Mouse (Mus musculus): Measurements from ENCODE around the gene Serhl. TPM values are rescaled to one million over a fixed set of nuclear protein-coding genes. Genes with fewer than 3 reads are reported as not detected.
"Not testable (repeated sequence)": the region's sequence is repeated elsewhere in the genome, so short reads cannot be mapped to it uniquely, and the experiment has no call there.

Serhl gene
- polyA plus RNA-seq, 1 experiment from 2014 or later: 58.9 TPM

GRCm38 (mm10) chr15:83121709-83122565 lies 32.6 kb downstream of the Serhl start:
- no peaks in the 10 kb centered on the region for H3K9me3 ChIP-seq (ENCODE audit: control insufficient read depth, low read depth, low read length)
- no peaks in the 10 kb centered on the region for H3K27me3 ChIP-seq (ENCODE audit: control insufficient read depth, insufficient read depth, low read length)
- peak overlapping the region; percentile 83 for H3K4me3 ChIP-seq (ENCODE audit: low read depth, low read length)
- peak overlapping the region; percentile 88 for H3K4me2 ChIP-seq (replicated peaks; ENCODE audit: low read depth, low read length)
- peaks cover 37% of the 10 kb centered on the region for H3K36me3 ChIP-seq (ENCODE audit: control insufficient read depth, insufficient read depth, low read length)
- 3% methylated on average over 42 of the region's 43 CpGs for WGBS
- peaks cover 7% of the 10 kb centered on the region; the same call in 1 of the 2 replicates for H3K4me1 ChIP-seq (ENCODE audit: control insufficient read depth, insufficient read depth, low read length)
- ATAC-seq (ENCODE audit: insufficient number of reproducible peaks, insufficient read depth, low FRiP score, low read depth): peak; percentile 39; the same call in 1 of the 2 replicates
- peak overlapping the region; percentile 59 for H3K27ac ChIP-seq (ENCODE audit: low read length)
- peak overlapping the region; percentile 65 for H3K9ac ChIP-seq (replicated peaks; ENCODE audit: low read depth, low read length)

- Histone ChIP-seq H3K27ac (ENCODE audit: low read length) (peak within 1 kb of the TSS; percentile 59), H3K36me3 (ENCODE audit: control insufficient read depth, insufficient read depth, low read length) (peaks cover 38% of the 10 kb centered on the region), H3K9ac (replicated peaks; ENCODE audit: low read depth, low read length) (peak within 1 kb of the TSS; percentile 65), H3K27me3 (ENCODE audit: control insufficient read depth, insufficient read depth, low read length) (no peaks in the 10 kb centered on the region), H3K4me2 (replicated peaks; ENCODE audit: low read depth, low read length) (peak within 1 kb of the TSS; percentile 88), H3K9me3 (ENCODE audit: control insufficient read depth, low read depth, low read length) (no peaks in the 10 kb centered on the region), H3K4me3 (ENCODE audit: low read depth, low read length) (peak within 1 kb of the TSS; percentile 83), H3K4me1 (ENCODE audit: control insufficient read depth, insufficient read depth, low read length) (peaks cover 7% of the 10 kb centered on the region; the same call in 1 of the 2 replicates)
- ATAC-seq (ENCODE audit: insufficient number of reproducible peaks, insufficient read depth, low FRiP score, low read depth): peak; percentile 91
- 8% methylated on average over 32 of the region's 32 CpGs for WGBS
These were observed 33.4 kb downstream of the Serhl start, which contains the start of gene Rrp7a for GRCm38 (mm10) chr15:83122566-83123145. TSS of gene Rrp7a (minus strand) at chr15:83122801.

GRCm38 (mm10) chr15:83124625-83125024 lies 35.3 kb downstream of the Serhl start:
- no peak overlapping the region for H3K4me2 ChIP-seq (replicated peaks; ENCODE audit: low read depth, low read length)
- ATAC-seq (ENCODE audit: insufficient number of reproducible peaks, insufficient read depth, low FRiP score, low read depth): no peak
- H3K9ac ChIP-seq (replicated peaks; ENCODE audit: low read depth, low read length): no peak overlapping the region
- H3K27me3 ChIP-seq (ENCODE audit: control insufficient read depth, insufficient read depth, low read length): no peaks in the 10 kb centered on the region
- no peak overlapping the region for H3K4me3 ChIP-seq (ENCODE audit: low read depth, low read length)
- no peak overlapping the region for H3K27ac ChIP-seq (ENCODE audit: low read length)
- no peaks in the 10 kb centered on the region for H3K9me3 ChIP-seq (ENCODE audit: control insufficient read depth, low read depth, low read length)
- peaks cover 42% of the 10 kb centered on the region for H3K36me3 ChIP-seq (ENCODE audit: control insufficient read depth, insufficient read depth, low read length)
- 60% methylated on average over 5 of the region's 5 CpGs for WGBS
- peaks cover 7% of the 10 kb centered on the region; the same call in 1 of the 2 replicates for H3K4me1 ChIP-seq (ENCODE audit: control insufficient read depth, insufficient read depth, low read length)

- H3K36me3 ChIP-seq (ENCODE audit: control insufficient read depth, insufficient read depth, low read length): peaks cover 56% of the 10 kb centered on the region
- no peak for ATAC-seq (ENCODE audit: insufficient number of reproducible peaks, insufficient read depth, low FRiP score, low read depth)
These were observed 37.3 kb downstream of the Serhl start for GRCm38 (mm10) chr15:83126582-83126981.

GRCm38 (mm10) chr15:83127037-83127436 lies 37.7 kb downstream of the Serhl start:
- H3K9me3 ChIP-seq (ENCODE audit: control insufficient read depth, low read depth, low read length); ATAC-seq (ENCODE audit: insufficient number of reproducible peaks, insufficient read depth, low FRiP score, low read depth); H3K4me1 ChIP-seq (ENCODE audit: control insufficient read depth, insufficient read depth, low read length); H3K9ac ChIP-seq (replicated peaks; ENCODE audit: low read depth, low read length); H3K4me3 ChIP-seq (ENCODE audit: low read depth, low read length); H3K27ac ChIP-seq (ENCODE audit: low read length); H3K4me2 ChIP-seq (replicated peaks; ENCODE audit: low read depth, low read length); H3K27me3 ChIP-seq (ENCODE audit: control insufficient read depth, insufficient read depth, low read length): not testable (repeated sequence)
- 72% methylated on average over 3 of the region's 3 CpGs for WGBS
- peaks cover 61% of the 10 kb centered on the region for H3K36me3 ChIP-seq (ENCODE audit: control insufficient read depth, insufficient read depth, low read length)

More at GRCm38 (mm10) chr15:83126582-83126981, 37.3 kb downstream of the Serhl start:
- no peaks in the 10 kb centered on the region for H3K9me3 ChIP-seq (ENCODE audit: control insufficient read depth, low read depth, low read length)
- no peak overlapping the region for H3K27ac ChIP-seq (ENCODE audit: low read length)
- WGBS: 92% methylated on average over 9 of the region's 9 CpGs
- H3K4me3 ChIP-seq (ENCODE audit: low read depth, low read length): no peak overlapping the region
- peaks cover 3% of the 10 kb centered on the region; the same call in 1 of the 2 replicates for H3K4me1 ChIP-seq (ENCODE audit: control insufficient read depth, insufficient read depth, low read length)
- no peak overlapping the region for H3K9ac ChIP-seq (replicated peaks; ENCODE audit: low read depth, low read length)
- no peaks in the 10 kb centered on the region for H3K27me3 ChIP-seq (ENCODE audit: control insufficient read depth, insufficient read depth, low read length)
- no peak overlapping the region for H3K4me2 ChIP-seq (replicated peaks; ENCODE audit: low read depth, low read length)

- Histone ChIP-seq H3K9me3 (ENCODE audit: control insufficient read depth, low read depth, low read length) (no peaks in the 10 kb centered on the region), H3K9ac (replicated peaks; ENCODE audit: low read depth, low read length) (no peak overlapping the region), H3K4me2 (replicated peaks; ENCODE audit: low read depth, low read length) (no peak overlapping the region), H3K4me3 (ENCODE audit: low read depth, low read length) (no peak overlapping the region), H3K27ac (ENCODE audit: low read length) (no peak overlapping the region), H3K36me3 (ENCODE audit: control insufficient read depth, insufficient read depth, low read length) (peaks cover 87% of the 10 kb centered on the region), H3K27me3 (ENCODE audit: control insufficient read depth, insufficient read depth, low read length) (no peaks in the 10 kb centered on the region), H3K4me1 (ENCODE audit: control insufficient read depth, insufficient read depth, low read length) (no peaks in the 10 kb centered on the region)
- ATAC-seq (ENCODE audit: insufficient number of reproducible peaks, insufficient read depth, low FRiP score, low read depth): no peak
- 88% methylated on average over 7 of the region's 7 CpGs for WGBS
These were observed 40.4 kb downstream of the Serhl start for GRCm38 (mm10) chr15:83129530-83130231.

- ATAC-seq (ENCODE audit: insufficient number of reproducible peaks, insufficient read depth, low FRiP score, low read depth): no peak
- no peak overlapping the region for H3K27ac ChIP-seq (ENCODE audit: low read length)
- H3K27me3 ChIP-seq (ENCODE audit: control insufficient read depth, insufficient read depth, low read length): no peaks in the 10 kb centered on the region
- peaks cover 80% of the 10 kb centered on the region for H3K36me3 ChIP-seq (ENCODE audit: control insufficient read depth, insufficient read depth, low read length)
- no peak overlapping the region for H3K4me3 ChIP-seq (ENCODE audit: low read depth, low read length)
- H3K4me1 ChIP-seq (ENCODE audit: control insufficient read depth, insufficient read depth, low read length): no peaks in the 10 kb centered on the region
- no peak overlapping the region for H3K9ac ChIP-seq (replicated peaks; ENCODE audit: low read depth, low read length)
- no peak overlapping the region for H3K4me2 ChIP-seq (replicated peaks; ENCODE audit: low read depth, low read length)
- H3K9me3 ChIP-seq (ENCODE audit: control insufficient read depth, low read depth, low read length): no peaks in the 10 kb centered on the region
- 89% methylated on average over 6 of the region's 6 CpGs for WGBS
These were observed 45.4 kb downstream of the Serhl start for GRCm38 (mm10) chr15:83134671-83135070.

GRCm38 (mm10) chr15:83135654-83136053 lies 46.3 kb downstream of the Serhl start:
- WGBS: 82% methylated on average over 2 of the region's 2 CpGs
- Histone ChIP-seq H3K27me3 (ENCODE audit: control insufficient read depth, insufficient read depth, low read length) (no peaks in the 10 kb centered on the region), H3K9ac (replicated peaks; ENCODE audit: low read depth, low read length) (no peak overlapping the region), H3K4me3 (ENCODE audit: low read depth, low read length) (no peak overlapping the region), H3K36me3 (ENCODE audit: control insufficient read depth, insufficient read depth, low read length) (peaks cover 73% of the 10 kb centered on the region), H3K9me3 (ENCODE audit: control insufficient read depth, low read depth, low read length) (no peaks in the 10 kb centered on the region), H3K27ac (ENCODE audit: low read length) (no peak overlapping the region), H3K4me1 (ENCODE audit: control insufficient read depth, insufficient read depth, low read length) (no peaks in the 10 kb centered on the region), H3K4me2 (replicated peaks; ENCODE audit: low read depth, low read length) (no peak overlapping the region)
- ATAC-seq (ENCODE audit: insufficient number of reproducible peaks, insufficient read depth, low FRiP score, low read depth): no peak

Measured in stomach, embryonic 14.5 days (tissue).